Mouse (Mus musculus) cerebellum, adult (tissue): ENCODE results near the gene Glis1.

Experiments
- ATAC-seq: cut with Nextera tagmentation; 2 replicates; pipeline ENCODE4 v1.9.2; 2017; ENCODE audit warnings: mild to moderate bottlenecking, moderate library complexity, mixed read lengths; ENCODE audit not compliant: insufficient number of reproducible peaks, low FRiP score, low TSS enrichment

The Glis1 gene

DNA sequence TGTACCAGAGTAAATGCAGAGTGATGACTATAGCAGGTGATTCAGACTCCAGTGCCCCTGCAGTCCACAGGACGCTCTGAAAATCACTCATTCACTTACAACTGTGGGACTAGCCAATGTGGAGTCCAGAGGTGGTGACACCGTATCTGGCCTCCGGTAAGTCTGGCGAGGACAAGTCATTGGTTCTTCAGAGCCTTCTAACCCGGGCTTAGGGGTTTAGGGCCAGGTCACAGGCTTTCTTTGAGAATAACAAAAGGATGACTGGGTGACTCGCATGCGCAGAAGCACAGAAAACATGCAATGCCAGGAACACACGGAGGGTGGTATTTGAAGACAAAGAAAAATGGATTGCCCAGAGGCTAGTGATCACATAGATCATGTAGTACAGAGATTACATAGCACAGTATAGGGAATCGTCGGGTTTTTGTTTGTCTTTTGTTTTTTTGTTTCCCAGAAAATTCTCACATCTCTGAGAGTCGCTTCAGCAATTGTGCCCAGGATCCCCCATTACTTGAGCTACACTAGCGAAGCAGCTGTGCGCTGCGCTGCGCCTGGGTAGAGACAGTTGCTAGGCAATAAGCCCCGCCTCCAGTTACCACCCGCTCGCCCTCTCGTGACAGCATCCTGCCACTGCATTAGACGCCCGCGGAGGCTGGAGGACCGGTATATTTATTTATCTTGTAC is 239.4 kb downstream of the Glis1 start:
- no peak for ATAC-seq

DNA sequence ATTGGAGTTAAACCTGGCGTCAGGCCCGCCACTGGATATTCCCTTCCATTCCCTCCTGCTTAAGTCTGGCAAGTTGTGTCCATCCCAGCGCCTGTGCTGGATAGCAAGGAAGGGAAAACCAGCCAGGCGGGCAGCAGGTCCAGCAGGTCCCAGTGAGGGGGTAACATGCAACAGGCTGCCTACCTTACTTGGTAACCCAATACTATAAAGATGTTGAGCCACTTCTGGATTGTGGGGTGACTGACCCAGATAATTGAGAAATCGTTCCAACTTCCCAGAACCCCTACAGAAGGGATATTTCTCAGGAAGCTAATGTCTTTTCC is 239.9 kb downstream of the Glis1 start:
- ATAC-seq, result no peak

DNA sequence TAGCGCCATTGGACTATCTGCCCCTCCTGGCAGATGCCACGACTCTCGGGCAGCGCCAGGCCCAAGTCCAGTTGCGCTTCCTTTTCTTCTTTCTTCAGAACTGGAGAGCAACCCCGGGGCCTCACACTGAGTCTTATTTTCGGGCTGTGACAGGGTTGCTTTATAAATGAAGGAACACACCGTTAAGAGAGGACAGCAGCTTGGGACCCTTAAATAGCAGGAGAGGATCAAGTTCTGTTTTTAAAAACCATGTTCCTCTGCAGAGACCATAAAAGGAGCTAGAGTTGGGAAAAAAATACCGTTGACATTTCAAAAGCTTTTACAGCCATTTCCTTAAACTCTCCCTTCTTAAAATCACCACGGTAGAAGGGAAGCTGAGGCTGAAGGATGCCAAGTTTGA is 241.3 kb downstream of the Glis1 start:
- ATAC-seq, result no peak

DNA sequence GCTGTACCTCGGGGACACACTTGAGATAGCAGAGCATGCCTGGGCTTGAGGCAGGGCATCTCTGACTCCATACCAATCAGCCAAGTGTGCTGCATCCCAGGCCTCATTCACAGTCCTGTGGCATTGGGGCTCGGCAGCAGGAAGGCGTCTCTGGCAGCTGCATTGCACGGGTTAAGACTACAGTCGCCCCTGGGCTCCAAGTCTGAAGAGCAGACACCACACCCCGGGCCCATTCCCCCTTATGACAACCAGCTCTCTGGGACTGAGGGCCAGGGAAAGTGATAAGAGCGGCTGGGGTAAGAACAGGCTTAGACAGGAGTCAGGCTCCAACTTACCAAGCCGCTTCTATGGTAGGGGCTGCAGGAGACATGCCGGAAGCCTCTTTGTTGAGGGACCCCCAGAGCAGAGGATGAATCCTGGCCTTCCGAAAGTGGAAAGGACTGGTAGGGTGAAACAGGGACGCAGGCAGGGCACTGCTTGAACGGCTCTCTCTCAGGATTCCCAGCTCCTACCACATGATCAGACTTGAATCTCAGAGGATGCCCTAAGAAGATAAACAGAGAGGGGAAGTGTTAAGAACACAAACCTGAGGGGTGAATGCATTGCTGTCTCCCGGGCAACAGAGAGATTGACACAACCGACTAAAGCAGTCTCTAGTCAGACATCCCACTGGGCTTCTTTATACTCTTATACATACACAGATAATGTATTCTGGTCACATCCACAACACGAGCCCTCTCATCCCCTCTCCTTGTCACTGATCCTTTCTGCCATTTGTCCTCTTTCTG is 246.1 kb downstream of the Glis1 start:
- ATAC-seq, result no peak

DNA sequence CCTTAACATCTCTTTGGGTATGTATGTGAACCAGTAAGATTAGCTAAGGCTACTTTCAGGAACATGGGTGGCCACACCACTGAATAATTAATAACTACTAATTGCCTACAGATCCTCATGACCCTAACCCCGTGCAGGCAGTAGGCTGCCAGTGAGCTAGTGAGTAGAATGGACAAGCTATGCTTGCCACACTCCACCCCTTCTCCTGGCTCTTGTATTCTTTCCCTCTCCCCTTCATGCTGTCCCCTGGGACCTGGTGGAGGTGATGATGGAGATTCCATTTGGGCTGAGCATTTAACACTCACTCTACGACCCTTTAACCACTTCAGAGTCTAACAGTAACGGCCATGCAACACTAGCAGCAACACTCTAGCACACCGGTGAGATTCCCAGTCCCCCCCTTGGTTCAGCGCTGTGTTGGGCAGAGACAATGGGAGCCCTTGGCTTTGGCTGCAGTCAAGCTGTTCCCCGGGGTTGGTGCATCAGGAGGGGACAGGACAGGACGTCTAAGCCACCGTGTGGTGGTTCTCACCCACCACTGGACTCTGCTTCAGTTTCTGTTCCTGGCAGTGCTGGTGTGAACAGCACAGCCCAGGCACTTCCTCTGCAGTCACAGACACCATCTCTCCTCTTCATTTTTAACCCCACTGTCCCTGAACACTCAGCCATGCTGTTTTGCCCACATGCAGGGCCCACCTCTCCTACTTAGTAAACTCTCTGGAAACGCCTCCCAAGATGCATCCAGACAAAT is 246.9 kb downstream of the Glis1 start:
- no peak for ATAC-seq

DNA sequence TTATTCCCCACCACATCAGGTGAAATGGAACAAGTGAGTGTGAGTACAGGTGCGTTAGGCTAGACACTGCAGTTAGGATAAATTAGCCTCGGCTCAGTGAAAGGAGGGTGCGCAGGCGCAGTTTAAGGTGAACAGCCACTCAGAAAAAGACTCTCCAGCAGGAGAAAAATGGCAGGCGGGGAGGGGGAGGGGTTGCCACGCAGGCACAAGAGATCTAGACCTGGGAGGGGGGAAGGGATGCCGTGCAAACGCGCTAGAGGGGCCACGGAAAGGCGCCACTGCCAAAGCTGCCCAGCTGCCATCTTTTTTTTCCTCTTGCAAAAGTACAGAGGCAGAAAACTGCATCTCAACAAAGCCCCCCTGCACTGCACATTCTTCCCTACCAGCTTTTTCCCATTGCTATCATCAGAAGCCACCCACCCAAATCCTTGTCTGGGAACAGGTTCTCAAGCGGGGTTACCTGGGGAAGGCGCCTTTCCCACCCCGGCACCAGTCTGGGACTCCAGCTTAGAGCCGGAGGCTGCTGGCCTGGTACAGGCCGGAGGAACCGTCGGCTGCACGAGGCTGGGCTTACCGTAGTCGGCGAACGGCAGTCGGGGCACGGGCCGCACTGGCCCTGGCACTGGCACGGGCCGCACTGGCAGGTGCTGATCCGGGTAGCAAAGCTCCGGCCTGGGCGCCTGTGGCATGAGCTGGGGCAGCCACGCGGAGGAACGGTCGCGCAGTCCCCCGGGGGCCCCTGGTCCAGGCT is 248.8 kb downstream of the Glis1 start:
- no peak for ATAC-seq

DNA sequence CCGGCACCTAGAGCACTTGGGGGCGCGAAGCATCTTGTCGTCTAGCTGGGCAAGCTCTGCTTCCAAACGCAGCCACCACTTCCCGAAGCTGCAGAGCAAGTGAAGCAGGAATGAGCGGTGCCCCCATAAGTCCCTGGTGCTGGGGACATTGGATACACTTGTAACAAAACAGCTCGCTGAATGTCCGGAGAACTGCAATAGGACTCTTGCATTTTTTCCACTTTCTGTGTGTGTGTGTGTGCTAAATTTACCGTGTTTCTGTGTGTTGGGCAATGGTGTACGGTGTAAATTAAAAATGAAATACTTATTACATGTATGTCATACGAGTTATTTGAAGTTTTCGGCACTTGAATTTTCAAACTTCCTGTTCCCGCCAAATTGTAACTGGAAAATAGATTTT is 249.7 kb downstream of the Glis1 start, which contains the start of gene Dmrtb1:
Dmrtb1 (minus strand) TSS at position 101 of the 400 bp plus-strand sequence.
- ATAC-seq, result no peak
